Mouse (Mus musculus) hindbrain, embryonic 16.5 days (tissue): ENCODE results near the gene Adgrg6. TPM values are rescaled to one million over a fixed set of nuclear protein-coding genes. Genes with fewer than 3 reads are reported as not detected.

Experiments used
- ATAC-seq: fragments of 200-750 bp; cut with Nextera tagmentation; 2 replicates; pipeline ENCODE4 v1.8.0; 2017; ENCODE audit warnings: moderate TSS enrichment, moderate library complexity
- H3K27ac ChIP-seq: fragments of 300-500 bp; sonication (generic); 2 replicates; pipeline ENCODE4 v1.5.1; 2014; ENCODE audit warnings: low read depth, mild to moderate bottlenecking, control low read depth, low read length, moderate library complexity
- H3K27me3 ChIP-seq: fragments of 300-500 bp; sonication (generic); replicated peaks from 2 replicates; pipeline ENCODE4 v1.6.1; 2014; ENCODE audit warnings: low read length; ENCODE audit not compliant: control insufficient read depth, insufficient read depth
- H3K36me3 ChIP-seq: fragments of 300-500 bp; sonication (generic); 2 replicates; pipeline ENCODE4 v1.6.1; 2014; ENCODE audit warnings: mild to moderate bottlenecking, low read length, moderate library complexity, mixed read lengths; ENCODE audit not compliant: control insufficient read depth, insufficient read depth
- H3K4me1 ChIP-seq: fragments of 300-500 bp; sonication (generic); 2 replicates; pipeline ENCODE4 v1.6.1; 2014; ENCODE audit warnings: low read depth, low read length; ENCODE audit not compliant: control insufficient read depth, insufficient read depth
- H3K4me2 ChIP-seq: fragments of 300-500 bp; sonication (generic); 2 replicates; pipeline ENCODE4 v1.6.1; 2014; ENCODE audit warnings: mild to moderate bottlenecking, low read length, control low read depth, moderate library complexity
- H3K4me3 ChIP-seq: fragments of 300-500 bp; sonication (generic); 2 replicates; pipeline ENCODE4 v1.5.1; 2014; ENCODE audit warnings: mild to moderate bottlenecking, low read length, control low read depth, moderate library complexity
- H3K9ac ChIP-seq: fragments of 300-500 bp; sonication (generic); 2 replicates; pipeline ENCODE4 v1.6.1; 2014; ENCODE audit warnings: low read depth, mild to moderate bottlenecking, control low read depth, low read length, moderate library complexity
- H3K9me3 ChIP-seq: fragments of 300-500 bp; sonication (generic); 2 replicates; pipeline ENCODE4 v1.6.1; 2014; ENCODE audit warnings: mild to moderate bottlenecking, low read length, moderate library complexity; ENCODE audit not compliant: control insufficient read depth
- WGBS: fragments of 180-500 bp; shearing (Covaris S2); extraction: QIAGEN DNeasy Blood & Tissue Kit; methylation state at CpG from one replicate; pipeline ENCODE4 v1.1.7; 2014; 5-methylcytosine and 5-hydroxymethylcytosine counted together
- polyA plus RNA-seq: library from polyadenylated mRNA; unstranded; fragments of >200 nt; fragmentation: Nextera tagmentation; extraction: Ambion mirVana; gene quantifications from 2 replicates; pipeline ENCODE4 v1.2.1, GENCODE M21; 2015

Adgrg6 gene
- polyA plus RNA-seq, 1 experiment from 2014 or later: 1.3 TPM

DNA sequence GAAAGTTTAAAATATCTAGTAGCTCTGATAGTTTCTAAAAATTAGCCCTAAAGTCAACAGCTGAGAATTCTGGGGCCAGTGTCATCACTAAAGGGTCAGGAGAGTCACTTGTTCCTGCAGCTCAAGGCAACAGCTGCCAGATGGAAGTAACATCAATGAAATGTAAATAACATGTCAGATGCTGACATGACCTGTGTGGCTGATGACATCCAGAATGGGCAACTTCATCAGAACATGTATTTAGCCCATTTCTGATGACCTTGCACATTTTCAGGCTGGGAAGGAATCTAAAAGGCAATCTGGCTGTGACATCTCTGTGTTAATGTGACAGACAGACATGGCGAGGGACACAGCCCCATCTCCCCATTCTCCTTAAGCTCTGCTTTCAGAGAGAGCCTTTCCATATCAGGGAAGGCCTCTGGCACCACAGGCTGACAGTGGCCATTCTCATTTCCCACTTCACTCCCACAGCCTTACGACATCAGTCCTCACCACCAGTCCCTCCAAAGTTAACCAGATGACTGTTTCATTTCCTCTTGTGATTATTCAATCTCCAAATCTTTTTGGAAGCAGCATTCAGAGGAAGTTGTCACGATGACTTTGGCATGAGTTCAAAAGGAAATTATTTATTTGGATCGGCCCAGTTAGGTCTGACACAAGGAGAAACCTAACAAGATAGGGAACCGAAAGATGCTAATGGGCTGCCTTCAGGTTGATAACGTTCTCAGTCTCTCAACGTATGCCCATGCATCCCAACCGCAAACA lies 70.7 kb downstream of the Adgrg6 start:
- WGBS: 84% methylated on average over 8 of the region's 8 CpGs
- no peak for ATAC-seq
- Histone ChIP-seq H3K4me2 (no peak overlapping the region), H3K27ac (no peak overlapping the region), H3K9ac (no peak overlapping the region), H3K36me3 (no peaks in the 10 kb centered on the region), H3K4me1 (no peaks in the 10 kb centered on the region), H3K9me3 (no peaks in the 10 kb centered on the region), H3K4me3 (no peak overlapping the region), H3K27me3 (no peaks in the 10 kb centered on the region)

DNA sequence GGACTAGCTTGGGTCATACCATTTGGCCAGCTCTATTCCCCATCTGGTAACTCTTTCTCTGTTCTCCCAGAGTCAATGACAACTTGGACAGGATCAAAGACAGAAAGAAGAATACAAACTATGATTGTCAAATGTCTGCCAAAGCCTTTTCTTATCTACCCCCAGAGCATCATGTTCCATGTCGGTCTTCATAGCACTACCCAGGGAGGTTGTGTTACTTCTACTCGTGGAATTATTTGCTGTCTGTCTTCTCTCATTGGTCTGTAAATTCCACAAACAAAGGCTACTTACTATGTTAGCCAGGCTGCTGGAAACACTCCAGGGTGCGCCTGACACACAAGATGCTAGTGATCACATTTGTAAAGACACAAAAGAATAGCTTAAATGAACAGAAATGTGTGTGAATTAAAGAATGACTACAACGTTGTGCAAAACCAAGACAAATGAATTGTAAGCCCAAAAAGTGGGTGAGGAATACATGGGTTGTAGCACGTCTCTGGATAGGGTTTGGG lies 74.4 kb downstream of the Adgrg6 start:
- no peak for ATAC-seq
- WGBS: 36% methylated on average over 5 of the region's 5 CpGs
- no peaks in the 10 kb centered on the region for H3K4me1 ChIP-seq
- H3K36me3 ChIP-seq: no peaks in the 10 kb centered on the region
- no peaks in the 10 kb centered on the region for H3K9me3 ChIP-seq
- H3K27me3 ChIP-seq: no peaks in the 10 kb centered on the region
- H3K4me2 ChIP-seq: no peak overlapping the region
- no peak overlapping the region for H3K27ac ChIP-seq
- H3K9ac ChIP-seq: no peak overlapping the region
- no peak overlapping the region for H3K4me3 ChIP-seq

DNA sequence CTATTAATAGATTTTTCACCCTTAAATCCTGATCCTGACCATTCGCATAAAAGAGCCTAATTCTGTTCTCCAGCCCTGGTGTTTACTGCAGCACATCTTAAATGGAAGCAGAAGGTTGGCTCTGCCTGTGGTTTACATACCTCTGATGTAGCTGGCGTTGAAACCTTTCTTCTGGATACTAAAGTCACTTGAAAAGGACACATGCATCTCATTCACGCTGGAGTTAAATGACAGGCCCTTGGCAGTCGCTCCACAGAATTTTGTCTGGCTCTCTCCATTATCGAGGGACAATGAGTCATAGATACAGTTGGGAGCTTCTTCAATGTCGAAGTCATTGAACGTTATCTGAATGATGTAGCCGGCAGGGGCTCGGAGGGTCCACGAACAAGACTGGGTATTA lies 76.8 kb downstream of the Adgrg6 start:
- H3K9ac ChIP-seq: no peak overlapping the region
- ATAC-seq: no peak
- no peaks in the 10 kb centered on the region for H3K36me3 ChIP-seq
- no peak overlapping the region for H3K4me2 ChIP-seq
- H3K4me3 ChIP-seq: no peak overlapping the region
- H3K27ac ChIP-seq: no peak overlapping the region
- no peaks in the 10 kb centered on the region for H3K27me3 ChIP-seq
- H3K9me3 ChIP-seq: no peaks in the 10 kb centered on the region
- H3K4me1 ChIP-seq: no peaks in the 10 kb centered on the region
- 80% methylated on average over 10 of the region's 10 CpGs for WGBS

DNA sequence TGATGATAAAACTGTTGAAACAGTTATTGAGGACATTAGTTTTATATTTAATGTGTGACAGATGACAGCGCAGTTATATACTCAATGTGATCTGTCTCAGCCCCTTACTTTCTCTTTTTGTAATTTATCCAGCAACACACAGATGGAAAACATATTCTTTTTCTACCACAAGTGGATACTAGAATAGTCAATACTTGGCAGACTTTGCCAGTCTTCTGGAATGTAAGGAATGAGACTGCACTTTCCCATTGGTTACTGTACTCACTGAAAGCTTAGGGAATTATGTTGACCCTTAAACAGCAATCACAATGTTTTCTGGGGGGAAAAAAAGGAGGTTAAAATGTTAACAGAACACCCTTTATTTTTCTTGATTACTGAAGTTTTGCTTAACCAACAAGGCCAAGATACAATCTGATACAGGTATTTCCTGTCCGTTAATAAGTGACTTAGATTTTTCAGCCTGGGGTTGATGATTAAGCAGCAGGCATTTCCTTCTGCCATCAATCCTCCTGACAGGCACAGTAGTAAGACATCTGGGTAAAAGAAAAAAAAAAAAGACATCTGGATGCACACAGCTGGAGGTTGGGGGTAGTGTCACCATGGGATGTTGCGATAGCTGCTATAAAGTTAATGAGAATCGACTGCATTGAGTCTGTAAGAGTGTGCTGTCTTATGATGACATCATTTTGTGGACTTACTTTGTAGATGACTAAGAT lies 81.5 kb downstream of the Adgrg6 start:
- Histone ChIP-seq H3K9ac (no peak overlapping the region), H3K27ac (no peak overlapping the region), H3K27me3 (no peaks in the 10 kb centered on the region), H3K36me3 (no peaks in the 10 kb centered on the region), H3K4me3 (no peak overlapping the region), H3K9me3 (no peaks in the 10 kb centered on the region), H3K4me2 (no peak overlapping the region), H3K4me1 (no peaks in the 10 kb centered on the region)
- ATAC-seq: no peak
- WGBS: 77% methylated on average over 4 of the region's 4 CpGs

- H3K27ac ChIP-seq: no peak overlapping the region
- H3K4me1 ChIP-seq: no peaks in the 10 kb centered on the region
- WGBS: 84% methylated on average over 4 of the region's 4 CpGs
- H3K27me3 ChIP-seq: no peaks in the 10 kb centered on the region
- no peak overlapping the region for H3K9ac ChIP-seq
- H3K36me3 ChIP-seq: no peaks in the 10 kb centered on the region
- no peaks in the 10 kb centered on the region for H3K9me3 ChIP-seq
- no peak overlapping the region for H3K4me2 ChIP-seq
- no peak overlapping the region for H3K4me3 ChIP-seq
- ATAC-seq: no peak
Observed at GRCm38 (mm10) chr10:14460933-14461514, 84.4 kb downstream of the Adgrg6 start.

DNA sequence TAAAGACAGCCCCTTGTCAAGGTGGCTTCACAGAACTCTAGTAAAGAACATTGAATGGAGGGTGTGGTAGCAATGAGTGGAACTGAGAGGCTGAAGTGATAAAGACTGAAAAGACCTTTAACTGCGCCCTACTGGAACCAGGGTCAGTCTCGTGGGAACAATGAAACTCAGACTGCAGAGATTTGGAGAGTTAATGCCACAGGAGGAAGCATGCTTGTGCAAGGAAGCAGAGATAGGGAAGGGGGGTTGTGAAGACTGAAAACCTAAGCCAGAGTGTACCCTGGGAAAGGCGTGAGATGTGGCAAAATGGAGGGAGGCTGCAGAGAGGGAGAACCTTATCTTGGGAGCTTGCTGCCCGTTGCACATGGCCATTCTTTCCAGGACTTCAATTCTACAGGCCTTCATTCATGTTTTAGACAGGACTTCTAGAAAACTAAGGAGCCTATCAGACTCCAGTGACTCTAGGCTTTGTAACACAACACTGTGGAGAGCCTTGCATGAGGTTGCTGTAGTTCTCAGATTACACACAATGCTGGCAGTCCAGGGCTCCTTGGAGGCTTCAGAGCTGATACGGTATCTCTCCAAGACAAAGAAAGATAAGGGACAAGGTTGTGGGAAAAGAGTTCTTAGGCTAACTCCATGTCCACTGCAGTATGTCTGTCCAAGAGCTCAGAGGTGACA lies 85.1 kb downstream of the Adgrg6 start:
- H3K4me1 ChIP-seq: no peaks in the 10 kb centered on the region
- H3K27me3 ChIP-seq: no peaks in the 10 kb centered on the region
- 72% methylated on average over 5 of the region's 5 CpGs for WGBS
- no peak overlapping the region for H3K4me3 ChIP-seq
- no peak overlapping the region for H3K4me2 ChIP-seq
- H3K36me3 ChIP-seq: no peaks in the 10 kb centered on the region
- no peaks in the 10 kb centered on the region for H3K9me3 ChIP-seq
- H3K9ac ChIP-seq: no peak overlapping the region
- no peak overlapping the region for H3K27ac ChIP-seq
- ATAC-seq: no peak

GRCm38 (mm10) chr10:14459819-14460218 lies 85.6 kb downstream of the Adgrg6 start:
- Histone ChIP-seq H3K27me3 (no peaks in the 10 kb centered on the region), H3K4me1 (no peaks in the 10 kb centered on the region), H3K4me3 (no peak overlapping the region), H3K4me2 (no peak overlapping the region), H3K9me3 (no peaks in the 10 kb centered on the region), H3K9ac (no peak overlapping the region), H3K27ac (no peak overlapping the region), H3K36me3 (no peaks in the 10 kb centered on the region)
- WGBS: 89% methylated on average over 7 of the region's 7 CpGs
- no peak for ATAC-seq

DNA sequence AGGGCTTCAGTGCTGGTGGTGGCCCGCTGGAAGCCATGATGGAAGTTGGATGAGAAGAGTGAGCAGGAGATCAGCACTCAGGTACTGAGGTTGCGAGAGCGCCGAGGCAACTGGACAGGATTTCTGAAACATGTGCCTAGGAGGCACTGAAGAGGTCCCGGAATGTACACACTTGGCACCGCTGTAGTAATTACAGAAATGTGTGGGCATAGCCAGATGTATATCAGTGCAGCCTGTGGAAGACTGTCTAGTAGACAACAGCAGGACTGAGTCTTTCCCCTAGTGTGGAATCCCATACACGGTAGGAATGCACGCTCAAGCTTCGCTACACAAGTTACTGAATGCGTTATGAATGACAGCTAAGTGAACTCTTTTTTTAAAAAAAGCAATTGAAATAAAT lies 86.1 kb downstream of the Adgrg6 start:
- Histone ChIP-seq H3K4me1 (no peaks in the 10 kb centered on the region), H3K4me2 (no peak overlapping the region), H3K36me3 (no peaks in the 10 kb centered on the region), H3K9me3 (no peaks in the 10 kb centered on the region), H3K9ac (no peak overlapping the region), H3K27ac (no peak overlapping the region), H3K27me3 (no peaks in the 10 kb centered on the region), H3K4me3 (no peak overlapping the region)
- no peak for ATAC-seq
- 95% methylated on average over 10 of the region's 10 CpGs for WGBS

DNA sequence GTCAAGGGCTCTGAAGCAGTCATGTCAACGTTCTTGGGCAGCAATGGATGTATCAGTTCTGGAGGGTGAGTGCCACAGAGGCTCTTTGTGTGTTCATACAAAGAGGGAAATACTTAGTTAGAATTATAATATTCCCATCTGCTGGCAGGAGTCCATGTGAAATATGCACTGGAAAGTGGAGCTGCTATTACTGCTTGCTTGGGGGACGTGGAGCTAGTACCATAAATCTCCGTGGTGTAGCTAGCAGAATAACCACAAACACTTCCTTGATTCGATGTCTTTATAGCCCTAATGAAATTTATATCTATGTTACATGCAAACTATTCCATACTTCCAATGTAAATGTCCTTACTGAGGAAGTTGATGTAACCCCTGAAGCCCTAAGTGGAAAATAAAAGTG lies 91.0 kb downstream of the Adgrg6 start:
- Histone ChIP-seq H3K27ac (no peak overlapping the region), H3K4me3 (no peak overlapping the region), H3K9ac (no peak overlapping the region), H3K4me2 (no peak overlapping the region), H3K4me1 (no peaks in the 10 kb centered on the region), H3K27me3 (no peaks in the 10 kb centered on the region), H3K9me3 (no peaks in the 10 kb centered on the region), H3K36me3 (no peaks in the 10 kb centered on the region)
- no peak for ATAC-seq
- WGBS: 77% methylated on average over 4 of the region's 4 CpGs
